ENCODE assay signal across 8 mouse cellular contexts in the genomic region with DNA sequence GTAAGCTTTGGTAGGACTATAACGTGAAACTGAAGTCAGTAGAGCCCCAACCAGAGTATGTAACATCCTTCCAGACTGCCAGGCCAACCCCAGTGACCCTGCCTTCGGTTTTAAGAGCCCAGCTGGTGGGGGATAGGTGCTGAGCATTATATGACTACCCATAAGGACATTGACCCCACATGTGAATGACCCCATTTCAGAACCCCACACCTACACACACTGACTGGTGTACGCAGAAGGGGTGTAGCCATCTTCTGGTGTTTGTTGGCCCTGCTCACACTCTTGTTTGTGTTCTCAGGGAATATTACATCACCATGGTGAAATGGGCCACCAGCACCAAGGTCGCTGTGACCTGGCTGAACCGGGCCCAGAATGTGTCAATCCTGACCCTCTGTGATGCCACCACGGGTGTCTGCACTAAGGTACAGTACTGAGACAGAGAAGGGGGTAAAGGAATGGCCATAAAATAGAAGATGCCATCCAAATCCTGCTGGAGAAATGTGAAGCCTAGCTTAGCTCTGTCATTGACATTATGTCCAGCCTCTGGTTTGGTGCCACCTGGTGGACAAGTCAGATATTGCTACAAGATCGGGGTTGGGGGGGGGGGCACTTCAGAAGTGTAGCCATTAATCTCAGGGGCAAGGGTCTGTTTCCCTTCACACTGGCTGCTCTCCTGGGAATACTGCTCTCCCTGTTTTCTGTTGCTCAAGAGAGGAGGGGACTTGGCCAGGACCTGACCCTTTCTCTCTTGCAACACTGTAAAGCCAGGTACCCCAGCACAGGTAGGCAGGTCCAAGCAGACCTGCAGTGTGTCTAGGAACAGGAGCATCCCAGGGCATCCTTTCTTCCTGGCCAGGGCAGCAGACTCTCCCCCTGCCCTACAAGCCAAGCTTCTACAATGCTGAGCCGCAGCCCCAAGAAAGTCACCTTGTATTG.
DNase-seq lines count a peak whose midpoint lies in the region; ATAC-seq and TF ChIP-seq lines count a peak whose summit lies in the region.

No protein-coding gene starts in this region.

- DNase-seq in CD4-positive, CD25-positive, alpha-beta regulatory T cell, adult 2 months (ENCODE audit: low read depth, low spot score), result peak; percentile 38
- DNase-seq in right cerebral cortex, postnatal 4 days, result peak; percentile 61
- no peak for DNase-seq in right cerebral cortex, postnatal 36 days (ENCODE audit: low spot score in 2 of 2)
- DNase-seq in embryo, embryonic 10 days (ENCODE audit: low spot score), result peak; percentile 54
- DNase-seq in kidney, postnatal 0 days (ENCODE audit: low spot score), result peak; percentile 36
- DNase-seq in spleen, adult 12 weeks (ENCODE audit: low spot score), result no peak

- H3K9me3 ChIP-seq in kidney, postnatal 0 days (replicated peaks; ENCODE audit: low read length), result no peaks in the 10 kb centered on the region
- H3K9me3 ChIP-seq in midbrain, embryonic 13.5 days, result no peaks in the 10 kb centered on the region

- WGBS in kidney, postnatal 0 days, result 60% methylated on average over 8 of the region's 8 CpGs
- WGBS in midbrain, embryonic 13.5 days, result 64% methylated on average over 8 of the region's 8 CpGs

- no peak for ATAC-seq in CD4-positive, CD25-positive, alpha-beta regulatory T cell, adult 4 months
- peak; percentile 57 for ATAC-seq in kidney, postnatal 0 days (replicated peaks; ENCODE audit: low FRiP score, low read depth)
- ATAC-seq in midbrain, embryonic 13.5 days, result peak; percentile 57

- H3K36me3 ChIP-seq in kidney, postnatal 0 days (ENCODE audit: insufficient read depth, low read length), result no peaks in the 10 kb centered on the region
- 0 out of 2 replicates have a peak, but pooled peaks cover 4% of the 10 kb centered on the region for H3K36me3 ChIP-seq in midbrain, embryonic 13.5 days

- peak; percentile 83 for TF ChIP-seq CTCF in kidney, postnatal 0 days (IDR thresholded peaks at IDR 0.05; ENCODE audit: low read depth)

- no peak overlapping the region for H3K4me2 ChIP-seq in kidney, postnatal 0 days (ENCODE audit: low read length)
- H3K4me2 ChIP-seq in midbrain, embryonic 13.5 days (replicated peaks), result no peak overlapping the region

- no peak overlapping the region for H3K27ac ChIP-seq in kidney, postnatal 0 days
- H3K27ac ChIP-seq in midbrain, embryonic 13.5 days, result no peak overlapping the region

- H3K9ac ChIP-seq in kidney, postnatal 0 days (ENCODE audit: low read depth, low read length), result no peak overlapping the region
- H3K9ac ChIP-seq in midbrain, embryonic 13.5 days (replicated peaks), result no peak overlapping the region

- H3K27me3 ChIP-seq in kidney, postnatal 0 days (ENCODE audit: insufficient read depth, low read length), result no peaks in the 10 kb centered on the region
- no peaks in the 10 kb centered on the region for H3K27me3 ChIP-seq in midbrain, embryonic 13.5 days

- no peaks in the 10 kb centered on the region for H3K4me1 ChIP-seq in kidney, postnatal 0 days (replicated peaks; ENCODE audit: insufficient read depth, low read length)
- H3K4me1 ChIP-seq in midbrain, embryonic 13.5 days (replicated peaks), result peaks cover 5% of the 10 kb centered on the region

- H3K4me3 ChIP-seq in kidney, postnatal 0 days (replicated peaks; ENCODE audit: low read depth, low read length), result no peak overlapping the region
- no peak overlapping the region for H3K4me3 ChIP-seq in midbrain, embryonic 13.5 days (replicated peaks)

Comparison
In these comparisons a context has a peak if more than half of its experiments do, and no peak if none do; other contexts are left out.
1. DNase-seq: peak in CD4-positive, CD25-positive, alpha-beta regulatory T cell, adult 2 months (single experiment), right cerebral cortex, postnatal 4 days (single experiment), embryo, embryonic 10 days (single experiment) and kidney, postnatal 0 days (single experiment); none in right cerebral cortex, postnatal 36 days (0 of 2) and spleen, adult 12 weeks (single experiment).